Comparison of ENCODE assay signal across 25 mouse cellular contexts in genomic region chr9:77838586-77838985, GRCm38 (mm10).
DNase-seq lines count a peak whose midpoint lies in the region; ATAC-seq and TF ChIP-seq lines count a peak whose summit lies in the region.
"Had no signal": no experiment of that assay in that cellular context is flagged by ENCODE, and none has a peak within 500 bp of the region (broad histone marks: within the 10 kb centered on the region; RNA-seq: fewer than 3 reads in every experiment).

No protein-coding gene starts in this region.

- no peak for ATAC-seq in erythroid progenitor cell, adult 5-6 weeks (replicated peaks; ENCODE audit: low FRiP score, poor library complexity, severe bottlenecking)
- ATAC-seq: forebrain, embryonic 13.5 days; hindbrain, postnatal 0 days; intestine, embryonic 16.5 days; midbrain, embryonic 15.5 days had no signal

- TF ChIP-seq CTCF in gastrocnemius, adult 2 months (IDR thresholded peaks at IDR 0.05), result no peak
- TF ChIP-seq CTCF in layer of hippocampus, adult 2 months (conservative IDR thresholded peaks at IDR 0.05), result no peak

- DNase-seq in gastrocnemius, adult 2 months, result peak; percentile 60
- DNase-seq in gastrocnemius, postnatal 10 days, result no peak
- DNase-seq in layer of hippocampus, adult 2 months (ENCODE audit: low spot score in 2 of 2), result no peak
- DNase-seq in layer of hippocampus, adult 9-10 months (ENCODE audit: low spot score), result no peak
- DNase-seq in heart, adult 9 months (ENCODE audit: low spot score in 2 of 2), result peak; percentile 53 to 74
- peak; percentile 45 for DNase-seq in testis, postnatal 10 days (ENCODE audit: low spot score)
- no peak for DNase-seq in yolk sac, embryonic 10.5 days (ENCODE audit: low spot score)
- DNase-seq: cerebellum, adult 2 months; cerebellum, postnatal 25 days; layer of hippocampus, adult 9-11 months; liver, embryonic 13.5 days; lung, embryonic 14.5 days; lung, postnatal 36 days; right cerebral cortex, postnatal 4 days; thymus, adult 2 months had no signal

- H3K27ac ChIP-seq in gastrocnemius, adult 2 months, result peak overlapping the region; percentile 31
- 0 out of 2 replicates have a peak overlapping the region, but pooled peaks have one; percentile 65 for H3K27ac ChIP-seq in layer of hippocampus, adult 2 months
- H3K27ac ChIP-seq: embryonic facial prominence, embryonic 12.5 days; forebrain, embryonic 13.5 days; hindbrain, postnatal 0 days; liver, embryonic 13.5 days; midbrain, embryonic 15.5 days; neural tube, embryonic 13.5 days; stomach, embryonic 15.5 days had no signal

- intact Hi-C loops in gastrocnemius, adult 2 months (cut with DNase I), result no loop called here

- H3K4me3 ChIP-seq in gastrocnemius, adult 2 months, result no peak overlapping the region
- no peak overlapping the region for H3K4me3 ChIP-seq in layer of hippocampus, adult 2 months
- H3K4me3 ChIP-seq: embryonic facial prominence, embryonic 12.5 days; erythroblast, embryonic 14.5 days; forebrain, embryonic 13.5 days; liver, embryonic 13.5 days; midbrain, embryonic 15.5 days; myocyte; neural tube, embryonic 13.5 days; stomach, embryonic 15.5 days had no signal

Comparison
In these comparisons a context has a peak if more than half of its experiments do, and no peak if none do; other contexts are left out.
1. DNase-seq: peak in gastrocnemius, adult 2 months (single experiment), heart, adult 9 months (2 of 2) and testis, postnatal 10 days (single experiment); none in gastrocnemius, postnatal 10 days (single experiment), layer of hippocampus, adult 2 months (0 of 2), layer of hippocampus, adult 9-10 months (single experiment) and yolk sac, embryonic 10.5 days (single experiment).